Mouse (Mus musculus) thymus, adult 2 months (tissue): ENCODE measurements around the gene Atg10. TPM values are rescaled to one million over a fixed set of nuclear protein-coding genes. Genes with fewer than 3 reads are reported as not detected.

Experiments used
- DNase-seq: peaks from one replicate; pipeline ENCODE4 v3.0.0; 2021
- H3K27ac ChIP-seq: fragments of 200-500 bp; 2 replicates; pipeline ENCODE4 v1.5.1; 2012; ENCODE audit warnings: low read length, control low read depth; ENCODE audit not compliant: control insufficient read depth, insufficient read depth
- H3K27me3 ChIP-seq: fragments of 200-500 bp; 2 replicates; pipeline ENCODE4 v1.6.1; 2012; ENCODE audit warnings: mild to moderate bottlenecking, low read length, moderate library complexity, mixed read lengths; ENCODE audit not compliant: control insufficient read depth, insufficient read depth
- H3K36me3 ChIP-seq: fragments of 200-500 bp; 2 replicates; pipeline ENCODE4 v1.6.1; 2012; ENCODE audit warnings: mild to moderate bottlenecking, low read length, moderate library complexity; ENCODE audit not compliant: control insufficient read depth, insufficient read depth
- H3K4me1 ChIP-seq: fragments of 200-500 bp; replicated peaks from 2 replicates; pipeline ENCODE4 v1.6.1; 2012; ENCODE audit warnings: low read length; ENCODE audit not compliant: control insufficient read depth, insufficient read depth
- H3K4me3 ChIP-seq: fragments of 200-500 bp; 2 replicates; pipeline ENCODE4 v1.5.1; 2012; ENCODE audit warnings: mild to moderate bottlenecking, low read length, control low read depth, moderate library complexity; ENCODE audit not compliant: control insufficient read depth, insufficient read depth
- CTCF ChIP-seq: fragments of 200-500 bp; IDR thresholded peaks from 2 replicates; pipeline ENCODE4 v1.5.1; 2012; ENCODE audit warnings: mild to moderate bottlenecking, control low read depth, low read length, moderate library complexity, borderline replicate concordance; ENCODE audit not compliant: control insufficient read depth, poor library complexity, insufficient read depth; ENCODE audit errors: extremely low read depth
- POLR2A ChIP-seq: fragments of 200-500 bp; IDR thresholded peaks from 2 replicates; pipeline ENCODE4 v1.6.1; 2012; ENCODE audit warnings: mild to moderate bottlenecking, low read length, control low read depth, moderate library complexity; ENCODE audit not compliant: control insufficient read depth, poor library complexity, insufficient read depth; ENCODE audit errors: extremely low read depth
- WGBS: fragments of 180-500 bp; shearing (Covaris S2); methylation state at CpG from one replicate; pipeline ENCODE4 v1.1.7; 2018; 5-methylcytosine and 5-hydroxymethylcytosine counted together
- polyA plus RNA-seq: library from polyadenylated mRNA; depleted of rRNA; stranded (reverse); fragments of >200 nt; gene quantifications from 2 replicates; pipeline ENCODE4 v1.2.3, GENCODE M21; 2012

Atg10 gene
- polyA plus RNA-seq, 1 experiment, result 1.4 TPM

GRCm38 (mm10) chr13:90914721-90915120, 309.0 kb downstream of the Atg10 start:
- H3K4me3 ChIP-seq, result no peak overlapping the region
- 93% methylated on average over 4 of the region's 4 CpGs for WGBS
- no peaks in the 10 kb centered on the region for H3K4me1 ChIP-seq
- no peaks in the 10 kb centered on the region for H3K36me3 ChIP-seq
- TF ChIP-seq CTCF (no peak), POLR2A (no peak)
- no peak overlapping the region for H3K27ac ChIP-seq
- no peaks in the 10 kb centered on the region for H3K27me3 ChIP-seq
- DNase-seq, result no peak

- no peak for DNase-seq
- no peak for TF ChIP-seq CTCF
- TF ChIP-seq POLR2A, result no peak
- 87% methylated on average over 7 of the region's 7 CpGs for WGBS
Measured at GRCm38 (mm10) chr13:90913675-90914192, 310.0 kb downstream of the Atg10 start.

GRCm38 (mm10) chr13:90912760-90913674, 310.8 kb downstream of the Atg10 start:
- Histone ChIP-seq H3K4me3 (no peak overlapping the region), H3K27ac (no peak overlapping the region), H3K4me1 (no peaks in the 10 kb centered on the region), H3K27me3 (no peaks in the 10 kb centered on the region), H3K36me3 (no peaks in the 10 kb centered on the region)
- TF ChIP-seq CTCF, result no peak
- no peak for TF ChIP-seq POLR2A
- 95% methylated on average over 17 of the region's 17 CpGs for WGBS
- DNase-seq, result no peak

More at GRCm38 (mm10) chr13:90913675-90914192, 310.0 kb downstream of the Atg10 start:
- H3K36me3 ChIP-seq, result no peaks in the 10 kb centered on the region
- no peaks in the 10 kb centered on the region for H3K4me1 ChIP-seq
- H3K4me3 ChIP-seq, result no peak overlapping the region
- no peak overlapping the region for H3K27ac ChIP-seq
- H3K27me3 ChIP-seq, result no peaks in the 10 kb centered on the region

GRCm38 (mm10) chr13:90907376-90907775, 316.4 kb downstream of the Atg10 start:
- TF ChIP-seq CTCF, result no peak
- Histone ChIP-seq H3K27ac (no peak overlapping the region), H3K4me1 (no peaks in the 10 kb centered on the region), H3K36me3 (no peaks in the 10 kb centered on the region), H3K27me3 (no peaks in the 10 kb centered on the region), H3K4me3 (no peak overlapping the region)
- 97% methylated on average over 12 of the region's 12 CpGs for WGBS
- DNase-seq, result no peak

GRCm38 (mm10) chr13:90905176-90905575, 318.6 kb downstream of the Atg10 start, which contains the start of gene Atp6ap1l:
Atp6ap1l (minus strand) TSS chr13:90905355.
- no peaks in the 10 kb centered on the region for H3K4me1 ChIP-seq
- DNase-seq, result no peak
- no peak within 1 kb of the TSS for H3K27ac ChIP-seq
- no peaks in the 10 kb centered on the region for H3K36me3 ChIP-seq
- H3K27me3 ChIP-seq, result no peaks in the 10 kb centered on the region
- no peak within 1 kb of the TSS for H3K4me3 ChIP-seq
- no peak for TF ChIP-seq POLR2A
- no peak for TF ChIP-seq CTCF
- WGBS, result 95% methylated on average over 5 of the region's 5 CpGs

- Histone ChIP-seq H3K36me3 (no peaks in the 10 kb centered on the region), H3K4me1 (no peaks in the 10 kb centered on the region), H3K4me3 (no peak overlapping the region), H3K27ac (no peak overlapping the region), H3K27me3 (no peaks in the 10 kb centered on the region)
- DNase-seq, result no peak
- WGBS, result 96% methylated on average over 12 of the region's 12 CpGs
- TF ChIP-seq CTCF (no peak), POLR2A (no peak)
Measured at GRCm38 (mm10) chr13:90896821-90897220, 326.9 kb downstream of the Atg10 start.
